Mouse (Mus musculus): ENCODE data around the gene Slc27a4. TPM values are rescaled to one million over a fixed set of nuclear protein-coding genes. Genes with fewer than 3 reads are reported as not detected.

Gene Slc27a4
- polyA plus RNA-seq, 1 experiment from 2014 or later, result 11.6 TPM

DNA sequence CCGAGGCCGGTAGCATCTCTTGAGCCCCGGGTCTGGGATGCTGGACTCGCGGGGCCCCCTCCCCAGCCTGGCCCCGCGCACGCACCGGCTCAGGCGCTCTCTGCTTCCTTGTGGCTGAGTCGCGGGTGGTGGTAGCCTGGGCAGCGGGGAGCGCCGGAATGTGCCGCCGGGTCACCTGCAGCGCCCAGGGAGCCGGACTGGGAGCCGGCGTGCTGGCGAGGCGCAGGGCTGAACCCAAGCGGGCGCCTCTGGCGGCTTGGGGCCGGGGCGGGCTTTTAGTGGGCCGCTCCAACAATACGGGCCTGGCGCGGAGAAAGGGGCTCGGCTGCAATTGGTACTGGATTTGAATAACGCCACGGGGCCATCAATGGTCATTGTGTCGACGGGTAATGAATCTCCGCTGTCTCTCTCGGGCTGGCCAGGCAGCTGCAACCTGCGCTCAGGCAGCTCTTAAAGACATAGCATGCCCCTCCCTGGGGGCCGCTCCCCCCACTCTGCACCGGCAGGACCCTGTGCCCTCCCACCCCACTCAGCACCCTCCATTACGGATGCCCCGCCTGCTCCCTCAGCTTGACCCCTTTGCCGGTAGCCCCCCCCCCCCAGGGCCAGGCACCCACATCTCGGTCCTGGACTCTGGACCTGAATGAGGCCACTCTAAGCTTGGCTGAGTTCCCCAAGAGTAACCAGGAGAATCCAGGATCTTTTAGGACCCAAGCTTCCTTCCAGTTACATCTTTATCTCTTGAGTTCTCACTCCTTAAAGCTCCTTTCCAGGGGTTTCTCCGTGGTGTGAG is 43.8 kb downstream of the Slc27a4 start:
- peak overlapping the region; percentile 14 for H3K4me3 ChIP-seq (ENCODE audit: low read depth, low read length)
- peaks cover under 1% of the 10 kb centered on the region; the same call in 1 of the 2 replicates for H3K36me3 ChIP-seq (ENCODE audit: control insufficient read depth, insufficient read depth, low read length)
- no peaks in the 10 kb centered on the region for H3K9me3 ChIP-seq (ENCODE audit: control insufficient read depth, low read length)
- peak overlapping the region; percentile 34 for H3K4me2 ChIP-seq (ENCODE audit: low read depth, severe bottlenecking)
- DNase-seq (ENCODE audit: low spot score), result peak; percentile 51
- H3K9ac ChIP-seq (ENCODE audit: low read length), result peak overlapping the region; percentile 24; the same call in 1 of the 2 replicates
- no peak for ATAC-seq (ENCODE audit: insufficient number of reproducible peaks, low FRiP score, low TSS enrichment, low read depth)
- H3K4me1 ChIP-seq (ENCODE audit: control insufficient read depth, insufficient read depth, low read length), result peaks cover 7% of the 10 kb centered on the region; the same call in 1 of the 2 replicates
- H3K27ac ChIP-seq (replicated peaks; ENCODE audit: low read depth, low read length), result no peak overlapping the region
- peaks cover 47% of the 10 kb centered on the region for H3K27me3 ChIP-seq (ENCODE audit: control insufficient read depth, insufficient read depth, low read length)
- 4% methylated on average over 47 of the region's 47 CpGs for WGBS

DNA sequence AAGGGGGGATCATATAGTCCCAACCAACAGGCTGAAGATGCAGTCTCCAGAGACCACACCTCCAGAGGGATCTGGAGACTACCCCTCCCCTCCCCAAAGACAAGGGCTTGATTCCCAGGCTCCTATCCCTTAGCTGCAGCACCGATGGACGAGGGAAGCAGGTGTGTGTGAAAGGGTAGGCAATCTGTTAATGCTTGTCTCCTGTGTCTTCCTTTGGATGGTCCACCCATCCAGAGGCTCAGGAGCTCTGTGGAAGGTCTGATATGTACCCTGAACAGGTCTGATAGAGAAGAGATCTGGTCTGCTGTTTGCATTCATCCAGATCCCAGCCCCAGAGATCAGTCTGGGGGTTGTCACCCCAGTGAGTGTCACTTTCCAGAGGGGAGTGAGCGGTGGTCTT is 44.5 kb downstream of the Slc27a4 start:
- WGBS, result 48% methylated on average over 3 of the region's 3 CpGs
- DNase-seq (ENCODE audit: low spot score) (no peak), ATAC-seq (ENCODE audit: insufficient number of reproducible peaks, low FRiP score, low TSS enrichment, low read depth) (no peak)
- peaks cover 7% of the 10 kb centered on the region; the same call in 1 of the 2 replicates for H3K4me1 ChIP-seq (ENCODE audit: control insufficient read depth, insufficient read depth, low read length)
- no peak overlapping the region for H3K27ac ChIP-seq (replicated peaks; ENCODE audit: low read depth, low read length)
- no peaks in the 10 kb centered on the region for H3K9me3 ChIP-seq (ENCODE audit: control insufficient read depth, low read length)
- H3K27me3 ChIP-seq (ENCODE audit: control insufficient read depth, insufficient read depth, low read length), result peaks cover 47% of the 10 kb centered on the region
- H3K4me2 ChIP-seq (ENCODE audit: low read depth, severe bottlenecking), result no peak overlapping the region
- no peak overlapping the region for H3K4me3 ChIP-seq (ENCODE audit: low read depth, low read length)
- no peaks in the 10 kb centered on the region for H3K36me3 ChIP-seq (ENCODE audit: control insufficient read depth, insufficient read depth, low read length)
- H3K9ac ChIP-seq (ENCODE audit: low read length), result no peak overlapping the region

GRCm38 (mm10) chr2:29849041-29849440 is 46.6 kb downstream of the Slc27a4 start:
- Histone ChIP-seq H3K36me3 (ENCODE audit: control insufficient read depth, insufficient read depth, low read length) (no peaks in the 10 kb centered on the region), H3K9ac (ENCODE audit: low read length) (no peak overlapping the region), H3K4me2 (ENCODE audit: low read depth, severe bottlenecking) (no peak overlapping the region), H3K4me1 (ENCODE audit: control insufficient read depth, insufficient read depth, low read length) (peaks cover 7% of the 10 kb centered on the region; the same call in 1 of the 2 replicates), H3K27me3 (ENCODE audit: control insufficient read depth, insufficient read depth, low read length) (peaks cover 39% of the 10 kb centered on the region), H3K9me3 (ENCODE audit: control insufficient read depth, low read length) (no peaks in the 10 kb centered on the region), H3K27ac (replicated peaks; ENCODE audit: low read depth, low read length) (no peak overlapping the region), H3K4me3 (ENCODE audit: low read depth, low read length) (no peak overlapping the region)
- DNase-seq (ENCODE audit: low spot score) (no peak), ATAC-seq (ENCODE audit: insufficient number of reproducible peaks, low FRiP score, low TSS enrichment, low read depth) (no peak)
- 84% methylated on average over 8 of the region's 8 CpGs for WGBS

- Histone ChIP-seq H3K4me1 (ENCODE audit: control insufficient read depth, insufficient read depth, low read length) (peaks cover 7% of the 10 kb centered on the region; the same call in 1 of the 2 replicates), H3K9me3 (ENCODE audit: control insufficient read depth, low read length) (no peaks in the 10 kb centered on the region), H3K9ac (ENCODE audit: low read length) (no peak overlapping the region), H3K4me3 (ENCODE audit: low read depth, low read length) (no peak overlapping the region), H3K27ac (replicated peaks; ENCODE audit: low read depth, low read length) (no peak overlapping the region), H3K36me3 (ENCODE audit: control insufficient read depth, insufficient read depth, low read length) (no peaks in the 10 kb centered on the region), H3K4me2 (ENCODE audit: low read depth, severe bottlenecking) (no peak overlapping the region), H3K27me3 (ENCODE audit: control insufficient read depth, insufficient read depth, low read length) (peaks cover 30% of the 10 kb centered on the region)
- DNase-seq (ENCODE audit: low spot score), result no peak
- WGBS, result 61% methylated on average over 5 of the region's 5 CpGs
- no peak for ATAC-seq (ENCODE audit: insufficient number of reproducible peaks, low FRiP score, low TSS enrichment, low read depth)
These were observed 47.5 kb downstream of the Slc27a4 start for GRCm38 (mm10) chr2:29849841-29850480.

DNA sequence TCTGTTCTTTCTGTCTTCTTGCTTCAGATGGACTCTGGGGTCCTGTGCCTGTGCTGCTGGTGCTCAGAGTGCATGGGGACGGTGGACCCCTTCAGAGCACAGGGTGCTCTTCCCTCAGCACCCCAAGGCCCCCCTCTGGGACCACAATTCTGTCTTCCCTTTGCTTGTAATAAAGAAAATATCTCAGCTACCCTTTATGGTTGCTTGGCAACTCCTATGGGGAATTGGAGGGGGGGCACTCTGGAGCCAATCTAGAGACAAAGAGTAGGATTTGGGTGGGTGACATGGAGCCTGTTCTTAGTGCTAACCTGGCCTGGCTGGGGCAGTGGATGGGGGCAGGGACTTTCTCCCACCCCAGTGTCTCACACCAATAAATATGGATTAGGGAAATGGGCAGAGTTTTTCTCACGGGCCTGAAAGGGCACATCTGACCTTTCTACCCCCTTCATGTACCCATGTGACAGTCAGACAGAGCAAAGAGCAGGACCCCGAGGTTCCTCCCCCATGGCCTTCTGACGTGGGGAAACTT is 50.6 kb downstream of the Slc27a4 start:
- 60% methylated on average over 4 of the region's 4 CpGs for WGBS
- no peak overlapping the region for H3K27ac ChIP-seq (replicated peaks; ENCODE audit: low read depth, low read length)

GRCm38 (mm10) chr2:29853736-29854135 is 51.3 kb downstream of the Slc27a4 start:
- 0 out of 2 replicates have a peak, but pooled peaks cover 3% of the 10 kb centered on the region for H3K4me1 ChIP-seq (ENCODE audit: control insufficient read depth, insufficient read depth, low read length)
- no peak overlapping the region for H3K9ac ChIP-seq (ENCODE audit: low read length)
- no peak overlapping the region for H3K4me2 ChIP-seq (ENCODE audit: low read depth, severe bottlenecking)
- no peak overlapping the region for H3K27ac ChIP-seq (replicated peaks; ENCODE audit: low read depth, low read length)
- WGBS, result 75% methylated on average over 5 of the region's 5 CpGs
- DNase-seq (ENCODE audit: low spot score), result no peak
- no peak overlapping the region for H3K4me3 ChIP-seq (ENCODE audit: low read depth, low read length)
- H3K27me3 ChIP-seq (ENCODE audit: control insufficient read depth, insufficient read depth, low read length), result peaks cover 2% of the 10 kb centered on the region; the same call in 1 of the 2 replicates
- ATAC-seq (ENCODE audit: insufficient number of reproducible peaks, low FRiP score, low TSS enrichment, low read depth), result no peak
- H3K36me3 ChIP-seq (ENCODE audit: control insufficient read depth, insufficient read depth, low read length), result no peaks in the 10 kb centered on the region
- H3K9me3 ChIP-seq (ENCODE audit: control insufficient read depth, low read length), result no peaks in the 10 kb centered on the region

More for the DNA sequence above, 50.6 kb downstream of the Slc27a4 start:
- DNase-seq (ENCODE audit: low spot score), result no peak
- H3K4me3 ChIP-seq (ENCODE audit: low read depth, low read length), result no peak overlapping the region
- no peak overlapping the region for H3K4me2 ChIP-seq (ENCODE audit: low read depth, severe bottlenecking)
- H3K9ac ChIP-seq (ENCODE audit: low read length), result no peak overlapping the region
- H3K4me1 ChIP-seq (ENCODE audit: control insufficient read depth, insufficient read depth, low read length), result 0 out of 2 replicates have a peak, but pooled peaks cover 3% of the 10 kb centered on the region
- H3K36me3 ChIP-seq (ENCODE audit: control insufficient read depth, insufficient read depth, low read length), result no peaks in the 10 kb centered on the region
- H3K27me3 ChIP-seq (ENCODE audit: control insufficient read depth, insufficient read depth, low read length), result peaks cover 2% of the 10 kb centered on the region; the same call in 1 of the 2 replicates
- no peaks in the 10 kb centered on the region for H3K9me3 ChIP-seq (ENCODE audit: control insufficient read depth, low read length)
- ATAC-seq (ENCODE audit: insufficient number of reproducible peaks, low FRiP score, low TSS enrichment, low read depth), result no peak

- Histone ChIP-seq H3K4me2 (ENCODE audit: low read depth, severe bottlenecking) (no peak overlapping the region), H3K4me1 (ENCODE audit: control insufficient read depth, insufficient read depth, low read length) (0 out of 2 replicates have a peak, but pooled peaks cover 3% of the 10 kb centered on the region), H3K27ac (replicated peaks; ENCODE audit: low read depth, low read length) (no peak overlapping the region), H3K4me3 (ENCODE audit: low read depth, low read length) (no peak overlapping the region), H3K36me3 (ENCODE audit: control insufficient read depth, insufficient read depth, low read length) (no peaks in the 10 kb centered on the region), H3K27me3 (ENCODE audit: control insufficient read depth, insufficient read depth, low read length) (no peaks in the 10 kb centered on the region), H3K9me3 (ENCODE audit: control insufficient read depth, low read length) (no peaks in the 10 kb centered on the region), H3K9ac (ENCODE audit: low read length) (no peak overlapping the region)
- DNase-seq (ENCODE audit: low spot score), result no peak
- no peak for ATAC-seq (ENCODE audit: insufficient number of reproducible peaks, low FRiP score, low TSS enrichment, low read depth)
- 78% methylated on average over 10 of the region's 10 CpGs for WGBS
These were observed 53.3 kb downstream of the Slc27a4 start for GRCm38 (mm10) chr2:29855585-29856210.
